Mouse (Mus musculus) midbrain, embryonic 12.5 days (tissue): ENCODE data around the gene Nkiras1. TPM values are rescaled to one million over a fixed set of nuclear protein-coding genes. Genes with fewer than 3 reads are reported as not detected.
A peak's percentile ranks its signal among the peaks of the same experiment; 100 is the strongest.

ENCODE experiments used
- ATAC-seq: fragments of 200-750 bp; cut with Nextera tagmentation; 2 replicates; pipeline ENCODE4 v1.8.0; 2017; ENCODE audit warnings: low read depth, moderate TSS enrichment, moderate library complexity; ENCODE audit not compliant: low FRiP score
- H3K27ac ChIP-seq: fragments of 300-500 bp; sonication (generic); replicated peaks from 2 replicates; pipeline ENCODE4 v1.5.1; 2016; ENCODE audit warnings: mild to moderate bottlenecking
- H3K27me3 ChIP-seq: fragments of 300-500 bp; sonication (generic); 2 replicates; pipeline ENCODE4 v1.6.1; 2016; ENCODE audit warnings: mild to moderate bottlenecking
- H3K36me3 ChIP-seq: fragments of 300-500 bp; sonication (generic); 2 replicates; pipeline ENCODE4 v1.6.1; 2016
- H3K4me1 ChIP-seq: fragments of 300-500 bp; sonication (generic); 2 replicates; pipeline ENCODE4 v1.6.1; 2016
- H3K4me2 ChIP-seq: fragments of 300-500 bp; sonication (generic); replicated peaks from 2 replicates; pipeline ENCODE4 v1.6.1; 2016; ENCODE audit warnings: mild to moderate bottlenecking, moderate library complexity
- H3K4me3 ChIP-seq: fragments of 300-500 bp; sonication (generic); 2 replicates; pipeline ENCODE4 v1.5.1; 2016; ENCODE audit warnings: mild to moderate bottlenecking
- H3K9ac ChIP-seq: fragments of 300-500 bp; sonication (generic); replicated peaks from 2 replicates; pipeline ENCODE4 v1.6.1; 2016; ENCODE audit warnings: mild to moderate bottlenecking, moderate library complexity
- H3K9me3 ChIP-seq: fragments of 300-500 bp; sonication (generic); 2 replicates; pipeline ENCODE4 v1.6.1; 2016; ENCODE audit warnings: mild to moderate bottlenecking
- WGBS: fragments of 180-500 bp; shearing (Covaris S2); methylation state at CpG from one replicate; pipeline ENCODE4 v1.1.7; 2016; 5-methylcytosine and 5-hydroxymethylcytosine counted together
- polyA plus RNA-seq: library from polyadenylated mRNA; unstranded; fragments of >200 nt; fragmentation: Nextera tagmentation; extraction: Ambion mirVana; gene quantifications from 2 replicates; pipeline ENCODE4 v1.2.1, GENCODE M21; 2016

Gene Nkiras1
- polyA plus RNA-seq, 1 experiment from 2014 or later: 20.3 TPM

DNA sequence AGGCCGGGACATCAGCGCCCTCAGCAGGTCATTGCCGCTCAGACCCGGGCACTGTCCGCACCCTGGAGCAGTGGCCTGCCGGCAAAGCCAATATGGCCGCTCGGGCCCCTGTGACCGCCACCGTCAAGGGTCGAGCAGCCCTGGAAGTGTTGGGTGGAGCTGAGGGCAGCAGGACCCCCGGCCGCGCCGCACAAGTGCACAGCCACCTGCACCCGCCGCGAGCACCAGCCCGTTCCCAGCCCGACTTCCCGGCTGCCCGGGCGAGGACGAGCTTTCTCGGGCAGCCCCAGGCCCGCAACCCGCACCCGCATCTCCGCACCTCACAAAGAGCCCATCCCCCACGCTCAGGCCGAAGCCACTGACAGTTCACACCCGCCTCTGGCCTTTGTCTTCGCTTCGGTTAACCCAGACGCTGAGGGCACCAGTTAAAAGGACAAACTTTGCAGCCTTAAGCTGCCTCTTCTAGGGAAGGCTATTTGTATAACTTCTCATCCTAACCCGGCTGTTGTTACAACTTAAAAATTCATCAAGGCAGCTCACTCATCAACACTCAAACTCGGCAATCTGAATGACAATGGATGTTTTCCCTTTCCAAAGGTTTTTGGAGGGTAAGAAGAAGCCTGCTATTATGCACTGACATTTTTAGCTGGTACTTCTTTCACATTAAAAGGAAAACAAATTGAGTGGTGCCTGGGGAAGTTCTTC is 56.2 kb downstream of the Nkiras1 start:
- H3K27ac ChIP-seq: peak overlapping the region; percentile 69

DNA sequence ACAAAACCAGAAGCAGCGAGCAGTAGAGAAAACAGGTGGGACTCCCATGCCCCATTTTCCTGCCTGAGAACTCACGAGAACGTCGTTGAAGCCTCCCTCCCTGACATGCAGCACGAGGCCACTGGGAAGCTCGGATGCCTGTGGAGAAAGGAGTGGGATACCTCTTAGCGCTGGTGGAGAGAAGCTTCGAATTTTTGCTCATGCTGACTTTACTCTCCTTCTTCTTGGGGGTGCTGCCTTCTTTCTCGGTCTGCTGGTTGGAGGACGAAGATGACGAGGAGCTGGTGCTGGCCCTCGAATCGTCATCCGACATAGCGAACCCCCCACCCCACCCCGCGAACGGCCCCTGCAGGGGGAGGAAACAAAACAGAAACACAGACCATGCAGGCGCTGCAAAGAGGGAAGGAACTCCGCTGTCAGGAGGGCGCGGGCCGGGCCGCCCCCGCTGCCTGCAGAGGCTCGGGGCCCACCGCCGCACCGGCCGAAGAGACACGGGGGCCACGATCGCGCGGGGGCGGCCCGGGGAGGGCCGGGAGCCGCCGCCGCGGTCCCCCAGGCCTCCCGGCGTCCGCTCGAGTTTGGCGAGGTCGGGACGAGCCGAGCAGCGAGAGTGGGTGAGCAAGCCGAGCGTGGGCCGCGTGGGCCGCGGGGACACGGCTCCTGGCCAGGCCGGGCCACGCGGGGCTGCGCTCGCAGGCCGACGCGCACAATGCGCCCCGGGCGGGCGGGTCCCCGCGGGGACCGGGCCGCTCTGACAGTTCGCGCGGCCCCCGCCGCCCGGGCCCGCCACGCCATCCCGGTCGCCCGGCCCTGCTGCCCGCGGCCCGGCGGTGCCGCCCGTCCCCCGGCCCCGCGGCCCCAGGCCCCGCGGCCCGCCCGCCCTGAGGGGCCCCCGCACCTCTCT is 60.1 kb downstream of the Nkiras1 start:
- WGBS: under 1% methylated on average over 68 of the region's 99 CpGs
- ATAC-seq: peak; percentile 39
- no peaks in the 10 kb centered on the region for H3K36me3 ChIP-seq
- H3K4me3 ChIP-seq: peak overlapping the region; percentile 96
- peak overlapping the region; percentile 75 for H3K4me2 ChIP-seq
- H3K4me1 ChIP-seq: peaks cover 33% of the 10 kb centered on the region
- H3K9me3 ChIP-seq: no peaks in the 10 kb centered on the region
- H3K27ac ChIP-seq: peak overlapping the region; percentile 74
- H3K9ac ChIP-seq: peak overlapping the region; percentile 98
- H3K27me3 ChIP-seq: no peaks in the 10 kb centered on the region

More for the DNA sequence above, 56.2 kb downstream of the Nkiras1 start:
- Histone ChIP-seq H3K36me3 (no peaks in the 10 kb centered on the region), H3K4me3 (peak overlapping the region; percentile 55), H3K9me3 (no peaks in the 10 kb centered on the region), H3K4me1 (peaks cover 35% of the 10 kb centered on the region), H3K27me3 (no peaks in the 10 kb centered on the region), H3K4me2 (peak overlapping the region; percentile 77), H3K9ac (peak overlapping the region; percentile 61)
- WGBS: under 1% methylated on average over 37 of the region's 37 CpGs
- peak; percentile 73 for ATAC-seq

DNA sequence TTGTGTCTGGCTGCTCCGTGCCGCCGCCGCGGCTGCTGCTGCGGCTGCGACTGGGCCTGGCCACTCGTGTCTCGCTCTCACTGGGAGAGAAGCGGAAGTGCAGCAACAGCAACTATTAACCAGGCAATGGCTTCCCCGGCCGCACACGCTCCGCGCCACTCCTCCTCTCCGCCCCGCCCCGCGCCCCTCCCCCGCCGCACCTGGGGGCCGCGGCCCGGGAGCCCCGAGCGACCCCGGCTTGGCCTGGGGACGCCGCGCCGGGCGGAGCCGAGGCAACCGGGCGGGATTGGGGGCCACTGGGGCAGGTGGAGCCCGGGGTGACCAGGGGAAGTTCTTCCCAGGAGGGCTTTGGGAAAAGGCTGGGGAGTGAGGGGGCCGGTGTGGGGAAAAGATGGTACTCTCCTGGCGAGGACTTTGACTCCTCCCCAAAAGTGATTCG is 60.8 kb downstream of the Nkiras1 start, which contains the start of gene Ube2e1:
TSS of gene Ube2e1 (minus strand) at position 167 of the 439 bp plus-strand sequence.
- under 1% methylated on average over 31 of the region's 39 CpGs for WGBS
- H3K4me3 ChIP-seq: peak within 1 kb of the TSS; percentile 96

More for the DNA sequence above, 60.8 kb downstream of the Nkiras1 start, which contains the start of gene Ube2e1:
- Histone ChIP-seq H3K27ac (peak within 1 kb of the TSS; percentile 74), H3K9me3 (no peaks in the 10 kb centered on the region), H3K36me3 (no peaks in the 10 kb centered on the region), H3K4me1 (peaks cover 26% of the 10 kb centered on the region), H3K27me3 (no peaks in the 10 kb centered on the region), H3K9ac (peak within 1 kb of the TSS; percentile 98), H3K4me2 (peak within 1 kb of the TSS; percentile 75)
- ATAC-seq: peak; percentile 89

Other genes starting within 250 kb of the Nkiras1 start
- 4.6 and 5.6 TPM in 2 replicates for gene Nr1d2, start 32.0 kb upstream of the Nkiras1 start, polyA plus RNA-seq
- gene Rpl15, start 255 bp downstream of the Nkiras1 start, polyA plus RNA-seq: 338 and 349 TPM in 2 replicates
- 185 and 189 TPM in 2 replicates for gene Ube2e1, start 60.7 kb downstream of the Nkiras1 start, polyA plus RNA-seq